Mouse (Mus musculus): ENCODE measurements around the gene Amn. TPM values are rescaled to one million over a fixed set of nuclear protein-coding genes. Genes with fewer than 3 reads are reported as not detected.

The Amn gene
- polyA plus RNA-seq, 1 experiment from 2014 or later = 1.0 TPM

GRCm38 (mm10) chr12:111271406-111271805 is 511 bp downstream of the Amn start:
- Histone ChIP-seq H3K36me3 (peaks cover 5% of the 10 kb centered on the region; the same call in 1 of the 2 replicates), H3K9ac (no peak overlapping the region), H3K9me3 (no peaks in the 10 kb centered on the region), H3K27ac (no peak overlapping the region), H3K27me3 (peaks cover 78% of the 10 kb centered on the region), H3K4me1 (peaks cover 35% of the 10 kb centered on the region), H3K4me2 (peak overlapping the region; percentile 30), H3K4me3 (peak overlapping the region; percentile 18)
- WGBS = 6% methylated on average over 28 of the region's 28 CpGs
- no peak for ATAC-seq (ENCODE audit: insufficient number of reproducible peaks, low FRiP score, low TSS enrichment, low read depth)

GRCm38 (mm10) chr12:111271966-111272365 is 1.1 kb downstream of the Amn start:
- H3K27me3 ChIP-seq = peaks cover 83% of the 10 kb centered on the region
- no peaks in the 10 kb centered on the region for H3K9me3 ChIP-seq
- WGBS = 18% methylated on average over 8 of the region's 8 CpGs
- H3K36me3 ChIP-seq = peaks cover 5% of the 10 kb centered on the region; the same call in 1 of the 2 replicates
- H3K27ac ChIP-seq = no peak overlapping the region
- ATAC-seq (ENCODE audit: insufficient number of reproducible peaks, low FRiP score, low TSS enrichment, low read depth) = no peak
- H3K4me3 ChIP-seq = no peak overlapping the region
- H3K9ac ChIP-seq = no peak overlapping the region
- H3K4me2 ChIP-seq = 0 out of 2 replicates have a peak overlapping the region, but pooled peaks have one; percentile 17
- peaks cover 35% of the 10 kb centered on the region for H3K4me1 ChIP-seq

- Histone ChIP-seq H3K9ac (no peak overlapping the region), H3K27ac (no peak overlapping the region), H3K9me3 (no peaks in the 10 kb centered on the region), H3K36me3 (peaks cover under 1% of the 10 kb centered on the region; the same call in 1 of the 2 replicates), H3K4me2 (no peak overlapping the region), H3K27me3 (peaks cover 88% of the 10 kb centered on the region), H3K4me3 (no peak overlapping the region), H3K4me1 (peaks cover 35% of the 10 kb centered on the region)
- 19% methylated on average over 12 of the region's 12 CpGs for WGBS
- ATAC-seq (ENCODE audit: insufficient number of reproducible peaks, low FRiP score, low TSS enrichment, low read depth) = no peak
Observed at GRCm38 (mm10) chr12:111272420-111272819, 1.5 kb downstream of the Amn start.

- Histone ChIP-seq H3K9ac (0 out of 2 replicates have a peak overlapping the region, but pooled peaks have one; percentile 28), H3K4me1 (peaks cover 35% of the 10 kb centered on the region)
- no peak for ATAC-seq (ENCODE audit: insufficient number of reproducible peaks, low FRiP score, low TSS enrichment, low read depth)
Observed at GRCm38 (mm10) chr12:111274006-111274405, 3.1 kb downstream of the Amn start.

GRCm38 (mm10) chr12:111274447-111275149 is 3.7 kb downstream of the Amn start:
- Histone ChIP-seq H3K9ac (peak overlapping the region; percentile 28; the same call in 1 of the 2 replicates), H3K4me2 (peak overlapping the region; percentile 96), H3K27ac (no peak overlapping the region), H3K27me3 (peaks cover 79% of the 10 kb centered on the region), H3K9me3 (peaks cover 5% of the 10 kb centered on the region; the same call in 1 of the 2 replicates), H3K4me1 (peaks cover 35% of the 10 kb centered on the region), H3K4me3 (peak overlapping the region; percentile 43), H3K36me3 (no peaks in the 10 kb centered on the region)
- ATAC-seq (ENCODE audit: insufficient number of reproducible peaks, low FRiP score, low TSS enrichment, low read depth) = no peak
- 2% methylated on average over 80 of the region's 80 CpGs for WGBS

More at GRCm38 (mm10) chr12:111274006-111274405, 3.1 kb downstream of the Amn start:
- H3K9me3 ChIP-seq = peaks cover 2% of the 10 kb centered on the region; the same call in 1 of the 2 replicates
- no peaks in the 10 kb centered on the region for H3K36me3 ChIP-seq
- H3K27me3 ChIP-seq = peaks cover 85% of the 10 kb centered on the region
- peak overlapping the region; percentile 43 for H3K4me3 ChIP-seq
- H3K27ac ChIP-seq = no peak overlapping the region
- H3K4me2 ChIP-seq = peak overlapping the region; percentile 96
- 3% methylated on average over 28 of the region's 28 CpGs for WGBS

- Histone ChIP-seq H3K9me3 (peaks cover 5% of the 10 kb centered on the region; the same call in 1 of the 2 replicates), H3K9ac (no peak overlapping the region; the same call in 1 of the 2 replicates), H3K27ac (no peak overlapping the region), H3K4me3 (peak overlapping the region; percentile 43), H3K27me3 (peaks cover 72% of the 10 kb centered on the region), H3K4me1 (peaks cover 35% of the 10 kb centered on the region), H3K36me3 (no peaks in the 10 kb centered on the region), H3K4me2 (peak overlapping the region; percentile 96)
- no peak for ATAC-seq (ENCODE audit: insufficient number of reproducible peaks, low FRiP score, low TSS enrichment, low read depth)
- WGBS = under 1% methylated on average over 58 of the region's 58 CpGs
Observed at GRCm38 (mm10) chr12:111275150-111275841, 4.4 kb downstream of the Amn start.

DNA sequence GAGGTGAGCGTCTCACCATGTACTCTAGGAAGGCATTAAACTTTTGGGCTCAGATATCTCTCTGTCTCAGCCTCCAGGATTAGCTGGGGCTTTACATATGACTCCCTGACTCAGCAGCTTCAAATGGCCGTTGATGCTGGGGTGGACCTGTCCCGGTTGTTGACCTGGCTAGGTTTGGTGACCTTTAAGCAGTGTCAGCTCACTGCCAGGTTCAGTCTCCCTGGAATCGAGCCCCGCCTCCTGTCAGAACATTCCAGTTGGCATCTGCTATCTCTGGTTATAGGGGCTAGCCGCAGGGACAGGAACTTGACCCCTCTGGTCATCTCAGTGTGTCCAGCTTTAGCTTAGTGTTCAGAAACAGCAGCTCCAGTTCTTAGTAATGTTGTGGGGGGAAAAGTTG is 5.5 kb downstream of the Amn start:
- H3K4me3 ChIP-seq = no peak overlapping the region
- peaks cover 28% of the 10 kb centered on the region for H3K4me1 ChIP-seq
- no peaks in the 10 kb centered on the region for H3K36me3 ChIP-seq
- no peak overlapping the region for H3K4me2 ChIP-seq
- peaks cover 62% of the 10 kb centered on the region for H3K27me3 ChIP-seq
- no peak overlapping the region for H3K9ac ChIP-seq
- peaks cover 5% of the 10 kb centered on the region; the same call in 1 of the 2 replicates for H3K9me3 ChIP-seq
- WGBS = 58% methylated on average over 6 of the region's 6 CpGs
- no peak for ATAC-seq (ENCODE audit: insufficient number of reproducible peaks, low FRiP score, low TSS enrichment, low read depth)
- H3K27ac ChIP-seq = no peak overlapping the region

GRCm38 (mm10) chr12:111283573-111283972 is 12.7 kb downstream of the Amn start:
- H3K27me3 ChIP-seq = no peaks in the 10 kb centered on the region
- H3K4me1 ChIP-seq = peaks cover 22% of the 10 kb centered on the region
- H3K4me3 ChIP-seq = no peak overlapping the region
- no peak overlapping the region for H3K9ac ChIP-seq
- ATAC-seq (ENCODE audit: insufficient number of reproducible peaks, low FRiP score, low TSS enrichment, low read depth) = no peak
- peaks cover 5% of the 10 kb centered on the region; the same call in 1 of the 2 replicates for H3K9me3 ChIP-seq
- H3K27ac ChIP-seq = no peak overlapping the region
- 81% methylated on average over 4 of the region's 4 CpGs for WGBS
- no peak overlapping the region for H3K4me2 ChIP-seq
- H3K36me3 ChIP-seq = no peaks in the 10 kb centered on the region

DNA sequence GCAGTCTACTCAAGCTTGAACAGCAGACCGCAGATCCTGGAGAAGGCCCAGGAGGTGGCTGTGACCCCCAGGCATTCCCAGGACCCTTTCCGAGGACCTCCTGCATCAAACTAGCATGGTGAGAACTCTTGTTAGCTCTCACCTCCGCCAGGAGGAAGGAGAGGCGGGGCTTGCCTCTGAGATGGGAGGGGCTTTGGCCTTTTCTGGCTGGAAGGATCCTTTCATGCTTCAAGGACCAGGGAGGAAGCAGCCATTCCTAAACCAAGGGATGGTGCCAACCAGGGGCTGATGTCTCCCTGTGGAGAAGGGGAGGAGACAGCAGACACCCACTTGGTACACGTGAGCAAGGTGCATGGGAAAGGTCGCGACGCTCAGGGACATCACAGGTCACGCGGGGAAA is 13.6 kb downstream of the Amn start:
- Histone ChIP-seq H3K9me3 (no peaks in the 10 kb centered on the region), H3K4me3 (peak overlapping the region; percentile 9; the same call in 1 of the 2 replicates), H3K27me3 (no peaks in the 10 kb centered on the region), H3K36me3 (no peaks in the 10 kb centered on the region), H3K27ac (no peak overlapping the region), H3K9ac (no peak overlapping the region), H3K4me2 (peak overlapping the region; percentile 25), H3K4me1 (peaks cover 22% of the 10 kb centered on the region)
- 14% methylated on average over 10 of the region's 10 CpGs for WGBS
- ATAC-seq (ENCODE audit: insufficient number of reproducible peaks, low FRiP score, low TSS enrichment, low read depth) = no peak

DNA sequence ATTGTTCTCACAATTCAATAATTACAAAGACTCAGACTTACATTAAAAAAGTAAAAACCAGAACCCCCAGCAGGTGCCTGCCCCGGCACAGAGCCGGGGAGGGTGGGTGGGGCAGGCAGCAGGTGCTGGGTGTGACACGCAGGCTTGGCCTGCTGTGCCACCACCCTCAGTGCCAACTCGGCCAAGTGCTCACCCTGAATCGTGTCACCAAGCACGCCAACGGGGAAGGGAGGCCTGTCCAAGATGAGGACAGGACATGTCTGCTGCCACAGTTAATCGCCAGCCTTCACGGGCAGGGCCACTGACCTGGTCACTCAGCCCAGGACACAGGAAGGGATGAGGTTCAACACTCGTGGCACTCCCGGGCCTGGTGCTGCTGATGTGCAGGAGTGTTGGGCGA is 22.1 kb downstream of the Amn start:
- Histone ChIP-seq H3K4me2 (no peak overlapping the region), H3K9ac (no peak overlapping the region), H3K27me3 (no peaks in the 10 kb centered on the region), H3K4me3 (no peak overlapping the region), H3K36me3 (peaks cover 69% of the 10 kb centered on the region), H3K4me1 (no peaks in the 10 kb centered on the region; the same call in 1 of the 2 replicates), H3K27ac (no peak overlapping the region), H3K9me3 (no peaks in the 10 kb centered on the region)
- ATAC-seq (ENCODE audit: insufficient number of reproducible peaks, low FRiP score, low TSS enrichment, low read depth) = no peak
- 91% methylated on average over 12 of the region's 12 CpGs for WGBS

DNA sequence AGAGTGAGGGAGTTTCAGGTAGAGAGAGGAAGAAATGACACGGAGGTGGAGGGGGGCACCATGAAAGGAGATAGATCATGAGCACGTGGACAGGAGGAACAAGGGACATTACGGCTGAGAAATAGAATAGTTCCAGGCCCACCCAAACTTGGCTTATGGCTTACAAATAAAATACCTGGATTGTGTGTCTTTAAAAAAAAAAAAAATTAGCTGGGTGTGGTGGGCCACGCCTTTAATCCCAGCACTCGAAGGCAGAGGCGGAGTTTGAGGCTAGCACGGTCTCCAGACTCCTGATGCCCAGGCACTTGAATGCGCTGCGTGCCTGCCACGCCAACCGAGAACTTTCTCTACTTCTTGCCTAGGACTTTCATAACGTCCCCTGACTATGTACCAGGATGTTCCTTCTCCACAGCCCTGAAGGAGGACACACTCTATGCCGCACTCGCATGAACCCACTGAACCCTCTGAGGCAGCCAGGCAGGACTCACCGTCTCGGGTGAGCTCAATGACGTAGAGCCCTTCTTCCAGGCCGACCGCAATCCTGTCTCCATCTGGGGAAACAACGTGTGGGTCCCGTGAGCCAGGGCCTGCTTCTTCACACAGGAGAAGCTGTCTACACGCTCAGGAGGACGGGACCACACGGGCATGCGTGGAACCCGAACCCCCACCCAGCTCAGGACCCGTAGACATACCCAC is 30.6 kb downstream of the Amn start:
- Histone ChIP-seq H3K4me1 (no peaks in the 10 kb centered on the region), H3K4me2 (no peak overlapping the region), H3K4me3 (no peak overlapping the region), H3K27ac (no peak overlapping the region), H3K27me3 (no peaks in the 10 kb centered on the region), H3K36me3 (peaks cover 95% of the 10 kb centered on the region), H3K9me3 (no peaks in the 10 kb centered on the region), H3K9ac (no peak overlapping the region)
- WGBS = 92% methylated on average over 27 of the region's 27 CpGs
- no peak for ATAC-seq (ENCODE audit: insufficient number of reproducible peaks, low FRiP score, low TSS enrichment, low read depth)
